Mouse (Mus musculus) small intestine, adult 2 months (tissue): ENCODE results near the gene Nfkbid.

ENCODE experiments used
- CTCF ChIP-seq: fragments of 200-500 bp; IDR thresholded peaks from 2 replicates; pipeline ENCODE4 v1.5.1; 2012; ENCODE audit warnings: low read depth, mild to moderate bottlenecking, control low read depth, inconsistent platforms, low read length, moderate library complexity, mixed read lengths; ENCODE audit not compliant: insufficient replicate concordance, insufficient read length; ENCODE audit errors: extremely low read depth
- POLR2A ChIP-seq: fragments of 200-500 bp; IDR thresholded peaks from 2 replicates; pipeline ENCODE4 v1.6.1; 2012; ENCODE audit warnings: low read depth, mild to moderate bottlenecking, control low read depth, inconsistent platforms, low read length, moderate library complexity

DNA sequence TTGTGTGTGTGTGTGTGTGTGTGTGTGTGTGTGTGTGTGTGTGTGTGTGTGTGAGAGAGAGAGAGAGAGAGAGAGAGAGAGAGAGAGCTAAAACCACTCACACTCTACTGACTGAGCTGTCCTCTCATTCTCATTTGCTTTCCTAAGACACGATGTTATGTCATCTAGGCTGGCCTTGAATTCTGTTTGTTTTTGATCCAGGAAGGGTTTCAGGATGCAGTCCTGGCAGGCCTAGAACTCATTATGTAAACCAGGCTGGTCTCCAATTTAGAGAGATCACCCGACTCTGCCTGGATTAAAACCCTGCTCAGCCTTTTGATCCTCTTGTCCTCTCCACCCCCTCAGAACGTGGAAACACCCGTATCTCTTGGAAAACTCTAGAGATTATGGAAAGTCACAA is 42.5 kb downstream of the Nfkbid start:
- TF ChIP-seq CTCF (no peak), POLR2A (no peak)
